17 mouse cellular contexts compared by ENCODE assay signal in genomic region chr14:77377873-77378272, GRCm38 (mm10).
DNase-seq lines count a peak whose midpoint lies in the region; ATAC-seq lines count a peak whose summit lies in the region.
"Had no signal": no experiment of that assay in that cellular context is flagged by ENCODE, and none has a peak within 500 bp of the region (broad histone marks: within the 10 kb centered on the region; RNA-seq: fewer than 3 reads in every experiment).

No protein-coding gene starts in this region.

- DNase-seq in heart, adult 11 months = peak; percentile 68
- DNase-seq in heart, adult 18-20 months = no peak
- peak; percentile 48 for DNase-seq in hindbrain, embryonic 10.5 days (ENCODE audit: low spot score)
- no peak for DNase-seq in midbrain, embryonic 10.5 days (ENCODE audit: low spot score)
- DNase-seq in urinary bladder, adult 18-20 months (ENCODE audit: low spot score in 2 of 2) = no peak
- DNase-seq in cerebellum, postnatal 4 days (ENCODE audit: low spot score in 2 of 2) = no peak
- no peak for DNase-seq in testis, postnatal 10 days (ENCODE audit: low spot score)
- DNase-seq: adrenal gland, postnatal 36 days; cerebellum, adult 11 months; gastrocnemius, postnatal 36 days; kidney, postnatal 4 days had no signal

- no peak overlapping the region for H3K4me3 ChIP-seq in hindbrain, embryonic 10.5 days
- H3K4me3 ChIP-seq in midbrain, embryonic 10.5 days = no peak overlapping the region; the same call in 1 of the 2 replicates
- H3K4me3 ChIP-seq in neural tube, embryonic 15.5 days (replicated peaks) = no peak overlapping the region
- H3K4me3 ChIP-seq: embryonic facial prominence, embryonic 12.5 days; left cerebral cortex, adult 2 months; liver, embryonic 12.5 days; stomach, embryonic 15.5 days had no signal

- no peaks in the 10 kb centered on the region for H3K36me3 ChIP-seq in hindbrain, embryonic 10.5 days
- no peaks in the 10 kb centered on the region for H3K36me3 ChIP-seq in midbrain, embryonic 10.5 days
- H3K36me3 ChIP-seq in neural tube, embryonic 15.5 days = no peaks in the 10 kb centered on the region
- H3K36me3 ChIP-seq: embryonic facial prominence, embryonic 12.5 days; liver, embryonic 12.5 days; stomach, embryonic 15.5 days had no signal

- H3K4me2 ChIP-seq in neural tube, embryonic 15.5 days = no peak overlapping the region
- H3K4me2 ChIP-seq: embryonic facial prominence, embryonic 12.5 days; liver, embryonic 12.5 days; stomach, embryonic 15.5 days had no signal

- no peaks in the 10 kb centered on the region for H3K9me3 ChIP-seq in hindbrain, embryonic 10.5 days
- no peaks in the 10 kb centered on the region for H3K9me3 ChIP-seq in midbrain, embryonic 10.5 days (replicated peaks)
- no peaks in the 10 kb centered on the region for H3K9me3 ChIP-seq in neural tube, embryonic 15.5 days (replicated peaks)
- H3K9me3 ChIP-seq: embryonic facial prominence, embryonic 12.5 days; liver, embryonic 12.5 days; stomach, embryonic 15.5 days had no signal

- peaks cover 70% of the 10 kb centered on the region for H3K4me1 ChIP-seq in hindbrain, embryonic 10.5 days (replicated peaks)
- H3K4me1 ChIP-seq in midbrain, embryonic 10.5 days = peaks cover 58% of the 10 kb centered on the region
- H3K4me1 ChIP-seq in neural tube, embryonic 15.5 days = peaks cover 27% of the 10 kb centered on the region
- H3K4me1 ChIP-seq: stomach, embryonic 15.5 days had no signal

- H3K27ac ChIP-seq in hindbrain, embryonic 10.5 days = peak overlapping the region; percentile 78
- H3K27ac ChIP-seq in midbrain, embryonic 10.5 days (replicated peaks) = peak overlapping the region; percentile 68
- H3K27ac ChIP-seq in neural tube, embryonic 15.5 days (replicated peaks) = peak overlapping the region; percentile 15; the same call in 1 of the 2 replicates
- H3K27ac ChIP-seq: embryonic facial prominence, embryonic 12.5 days; left cerebral cortex, adult 2 months; liver, embryonic 12.5 days; stomach, embryonic 15.5 days had no signal

- no peak; the same call in 1 of the 2 replicates for ATAC-seq in neural tube, embryonic 15.5 days (ENCODE audit: low FRiP score)
- ATAC-seq: liver, embryonic 12.5 days; lung, postnatal 0 days had no signal

- whole genome bisulfite sequencing in hindbrain, embryonic 10.5 days = 26% methylated on average over 5 of the region's 5 CpGs
- WGBS in midbrain, embryonic 10.5 days = 32% methylated on average over 5 of the region's 5 CpGs
- WGBS in neural tube, embryonic 15.5 days = 8% methylated on average over 5 of the region's 5 CpGs

- no peaks in the 10 kb centered on the region for H3K27me3 ChIP-seq in hindbrain, embryonic 10.5 days (ENCODE audit: insufficient read depth, poor library complexity, severe bottlenecking)
- no peaks in the 10 kb centered on the region for H3K27me3 ChIP-seq in midbrain, embryonic 10.5 days (ENCODE audit: low read depth, poor library complexity, severe bottlenecking)
- no peaks in the 10 kb centered on the region for H3K27me3 ChIP-seq in neural tube, embryonic 15.5 days (replicated peaks)
- H3K27me3 ChIP-seq: embryonic facial prominence, embryonic 12.5 days; liver, embryonic 12.5 days; stomach, embryonic 15.5 days had no signal

- no peak overlapping the region for H3K9ac ChIP-seq in neural tube, embryonic 15.5 days (replicated peaks)
- H3K9ac ChIP-seq: embryonic facial prominence, embryonic 12.5 days; liver, embryonic 12.5 days; stomach, embryonic 15.5 days had no signal

Comparison
In these comparisons a context has a peak if more than half of its experiments do, and no peak if none do; other contexts are left out.
1. DNase-seq: peak in heart, adult 11 months (single experiment) and hindbrain, embryonic 10.5 days (single experiment); none in heart, adult 18-20 months (0 of 2), midbrain, embryonic 10.5 days (single experiment), urinary bladder, adult 18-20 months (0 of 2), cerebellum, postnatal 4 days (0 of 2) and testis, postnatal 10 days (single experiment).
2. H3K27ac ChIP-seq: peak in every context shown above with its lines; median percentile 78 in hindbrain, embryonic 10.5 days; 68 in midbrain, embryonic 10.5 days; 15 in neural tube, embryonic 15.5 days.